Mouse (Mus musculus) testis, adult 2 months (tissue): ENCODE results near the gene Dedd2. TPM values are rescaled to one million over a fixed set of nuclear protein-coding genes. Genes with fewer than 3 reads are reported as not detected.
A peak's percentile ranks its signal among the peaks of the same experiment; 100 is the strongest.

ENCODE experiments used
- H3K27ac ChIP-seq: fragments of 200-500 bp; 2 replicates; pipeline ENCODE4 v1.5.1; 2012; ENCODE audit warnings: low read depth, low read length; ENCODE audit not compliant: control insufficient read depth, insufficient read depth
- H3K27me3 ChIP-seq: fragments of 200-500 bp; 2 replicates; pipeline ENCODE4 v1.6.1; 2012; ENCODE audit warnings: mild to moderate bottlenecking, low read length, moderate library complexity; ENCODE audit not compliant: control insufficient read depth, insufficient read depth
- H3K36me3 ChIP-seq: fragments of 200-500 bp; 2 replicates; pipeline ENCODE4 v1.6.1; 2012; ENCODE audit warnings: mild to moderate bottlenecking, low read length; ENCODE audit not compliant: control insufficient read depth, insufficient read depth
- H3K4me1 ChIP-seq: fragments of 200-500 bp; 2 replicates; pipeline ENCODE4 v1.6.1; 2012; ENCODE audit warnings: low read length; ENCODE audit not compliant: control insufficient read depth, insufficient read depth
- H3K4me3 ChIP-seq: fragments of 200-500 bp; 2 replicates; pipeline ENCODE4 v1.5.1; 2012; ENCODE audit warnings: low read depth, mild to moderate bottlenecking, low read length, moderate library complexity, mixed read lengths; ENCODE audit not compliant: control insufficient read depth
- CTCF ChIP-seq: fragments of 200-500 bp; IDR thresholded peaks from 2 replicates; pipeline ENCODE4 v1.5.1; 2012; ENCODE audit warnings: low read depth, mild to moderate bottlenecking, inconsistent platforms, low read length, moderate library complexity; ENCODE audit not compliant: control insufficient read depth, insufficient read depth, insufficient replicate concordance
- POLR2A ChIP-seq: fragments of 200-500 bp; IDR thresholded peaks from 2 replicates; pipeline ENCODE4 v1.6.1; 2012; ENCODE audit warnings: low read depth, mild to moderate bottlenecking, inconsistent platforms, low read length, moderate library complexity; ENCODE audit not compliant: control insufficient read depth
- polyA plus RNA-seq: library from polyadenylated mRNA; depleted of rRNA; stranded (reverse); fragments of >200 nt; gene quantifications from 2 replicates; pipeline ENCODE4 v1.2.3, GENCODE M21; 2012

The Dedd2 gene
- polyA plus RNA-seq, 1 experiment = 26.0 TPM

DNA sequence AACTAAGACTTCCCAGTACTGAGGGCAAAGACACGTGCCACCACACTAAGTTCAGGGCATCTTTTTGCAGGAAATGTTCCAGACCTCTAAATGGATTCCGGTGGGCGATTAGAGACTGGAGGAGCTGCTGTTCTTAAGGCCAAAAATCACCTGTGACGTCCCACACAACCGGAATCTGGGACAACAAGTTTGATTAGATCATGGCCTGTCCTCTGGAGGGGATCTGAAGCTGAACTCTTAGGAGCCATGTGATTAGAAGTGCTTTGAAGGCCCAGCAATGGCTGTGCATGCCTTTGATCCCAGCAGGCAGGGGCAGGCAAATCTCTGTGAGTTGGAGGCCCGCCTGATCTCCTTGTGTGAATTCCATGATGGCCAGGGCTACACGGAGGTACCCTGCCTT, 20.2 kb upstream of the Dedd2 start:
- Histone ChIP-seq H3K27me3 (no peaks in the 10 kb centered on the region), H3K27ac (no peak overlapping the region), H3K4me3 (no peak overlapping the region), H3K36me3 (no peaks in the 10 kb centered on the region), H3K4me1 (peaks cover 11% of the 10 kb centered on the region)
- TF ChIP-seq CTCF (no peak), POLR2A (no peak)

DNA sequence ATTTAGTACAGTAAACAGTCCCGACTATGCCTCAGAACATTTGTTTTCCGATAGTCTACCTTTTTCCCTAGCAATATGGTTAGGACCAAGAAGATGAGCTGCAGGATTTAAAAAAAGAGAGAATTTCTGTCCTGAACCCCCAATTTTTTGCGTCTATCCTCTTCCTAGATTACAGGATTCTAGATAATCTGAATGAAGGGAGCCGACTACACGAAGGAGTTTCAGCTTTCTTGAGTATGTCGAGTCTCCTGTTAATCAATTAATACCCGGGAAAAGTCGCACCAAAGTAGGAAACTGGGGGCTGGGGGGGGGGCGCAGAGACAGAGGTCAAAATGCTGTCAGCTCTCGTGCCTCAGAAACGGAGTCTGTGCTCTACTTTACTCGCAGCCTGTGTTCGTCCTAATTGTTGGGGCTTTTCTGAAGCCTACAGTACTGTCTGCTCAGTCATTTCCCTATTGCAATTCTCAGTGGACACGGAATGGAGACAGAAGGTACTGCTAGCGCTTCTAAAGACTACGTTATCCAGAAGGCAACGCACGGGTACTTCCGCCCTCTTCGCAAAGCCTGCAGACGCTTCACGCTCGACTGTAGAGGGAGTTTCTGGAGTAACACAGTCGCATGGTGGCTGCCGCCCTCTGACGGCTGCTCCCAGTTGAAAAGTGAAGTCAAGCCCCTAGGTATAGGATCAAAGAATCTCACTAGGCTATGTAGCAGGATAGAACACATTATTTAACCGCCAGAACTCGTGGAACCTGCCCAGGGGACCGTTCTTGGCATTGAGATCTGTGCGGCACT, 18.6 kb upstream of the Dedd2 start:
- peaks cover 11% of the 10 kb centered on the region for H3K4me1 ChIP-seq
- H3K4me3 ChIP-seq = peak overlapping the region; percentile 65
- no peaks in the 10 kb centered on the region; the same call in 1 of the 2 replicates for H3K36me3 ChIP-seq
- TF ChIP-seq POLR2A (no peak; the same call in 1 of the 2 replicates), CTCF (peak; percentile 33; the same call in 1 of the 2 replicates)
- no peaks in the 10 kb centered on the region for H3K27me3 ChIP-seq
- peak overlapping the region; percentile 96 for H3K27ac ChIP-seq

DNA sequence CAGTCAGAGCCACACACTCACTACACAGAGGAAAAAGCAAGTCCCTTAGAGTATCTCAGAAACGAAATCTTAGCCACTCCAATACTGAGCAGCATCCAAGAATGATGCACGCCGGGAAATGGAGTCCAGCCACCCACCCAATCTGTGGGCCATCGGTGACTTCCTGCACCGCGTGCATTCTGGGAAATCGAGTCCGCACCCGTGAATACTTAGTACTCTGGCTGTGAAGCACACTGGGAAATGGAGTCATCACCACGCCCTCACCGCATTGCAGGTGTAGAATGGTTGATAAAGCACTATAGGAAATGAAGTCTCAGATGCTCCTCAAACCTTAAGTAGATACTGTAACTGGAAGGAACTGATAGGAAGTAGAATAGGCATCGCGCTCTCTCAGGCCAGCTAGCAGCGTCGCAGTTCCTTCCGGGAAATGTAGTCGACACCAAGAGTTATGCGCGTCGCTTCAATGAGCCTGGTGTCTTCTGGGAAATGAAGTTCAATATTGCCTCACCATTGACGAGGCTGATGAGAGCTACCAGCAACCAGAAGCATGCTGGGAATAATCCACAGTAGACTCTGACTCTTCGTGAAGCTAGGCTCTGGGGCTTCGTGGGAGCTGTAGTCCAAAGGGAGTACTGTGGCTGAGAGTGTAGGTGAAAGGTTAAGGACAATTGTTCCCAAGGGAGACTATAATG, 17.7 kb upstream of the Dedd2 start:
- Histone ChIP-seq H3K27ac (peak overlapping the region; percentile 96), H3K4me1 (peaks cover 11% of the 10 kb centered on the region), H3K27me3 (no peaks in the 10 kb centered on the region), H3K4me3 (peak overlapping the region; percentile 86), H3K36me3 (no peaks in the 10 kb centered on the region; the same call in none of the 2 replicates)
- TF ChIP-seq POLR2A (no peak; the same call in 1 of the 2 replicates), CTCF (no peak)

DNA sequence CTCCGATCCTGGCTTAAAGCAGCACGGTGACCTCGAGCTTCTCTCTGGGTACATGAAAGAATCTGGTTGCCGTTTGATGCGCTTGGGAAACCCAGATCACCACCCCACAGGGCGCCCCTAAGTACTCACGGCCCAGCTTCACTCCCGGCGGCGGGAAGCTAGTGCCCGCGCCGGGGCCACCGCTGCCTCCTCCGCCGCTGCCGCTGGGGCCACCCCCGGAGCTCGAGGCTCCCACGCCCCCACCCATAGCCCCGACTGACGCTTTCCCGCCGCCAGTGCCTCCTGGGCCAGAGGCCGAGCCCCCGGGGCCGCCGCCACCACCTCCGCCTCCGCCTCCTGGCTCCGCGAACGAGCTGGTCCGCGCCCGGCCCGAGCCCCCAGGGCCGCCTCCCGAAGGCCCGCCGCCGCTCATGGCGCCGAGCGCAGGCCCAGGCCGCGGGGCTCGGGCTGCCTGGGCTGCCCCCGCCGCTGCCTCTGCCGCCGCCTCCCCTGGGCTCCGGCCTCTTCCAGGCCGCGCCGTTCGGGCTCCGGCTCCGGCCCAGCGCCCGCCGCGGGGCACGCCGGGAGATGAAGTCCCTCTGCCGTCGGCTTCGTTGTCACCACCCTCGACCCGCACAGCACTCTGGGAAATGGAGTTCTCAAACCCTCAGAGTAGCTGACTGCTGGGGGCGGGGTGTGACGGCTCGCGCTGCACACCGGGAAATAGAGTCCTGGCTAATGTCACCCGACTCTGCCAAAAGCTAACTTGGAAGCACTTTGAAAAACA, 17.0 kb upstream of the Dedd2 start, which contains the start of gene Gsk3a:
TSS of gene Gsk3a (minus strand) at position 603 of the 766 bp plus-strand sequence.
- no peaks in the 10 kb centered on the region for H3K27me3 ChIP-seq
- H3K36me3 ChIP-seq = no peaks in the 10 kb centered on the region; the same call in none of the 2 replicates
- no peak for TF ChIP-seq CTCF
- peak; percentile 72 for TF ChIP-seq POLR2A
- H3K4me3 ChIP-seq = peak within 1 kb of the TSS; percentile 86
- peak within 1 kb of the TSS; percentile 96 for H3K27ac ChIP-seq
- peaks cover 11% of the 10 kb centered on the region for H3K4me1 ChIP-seq

DNA sequence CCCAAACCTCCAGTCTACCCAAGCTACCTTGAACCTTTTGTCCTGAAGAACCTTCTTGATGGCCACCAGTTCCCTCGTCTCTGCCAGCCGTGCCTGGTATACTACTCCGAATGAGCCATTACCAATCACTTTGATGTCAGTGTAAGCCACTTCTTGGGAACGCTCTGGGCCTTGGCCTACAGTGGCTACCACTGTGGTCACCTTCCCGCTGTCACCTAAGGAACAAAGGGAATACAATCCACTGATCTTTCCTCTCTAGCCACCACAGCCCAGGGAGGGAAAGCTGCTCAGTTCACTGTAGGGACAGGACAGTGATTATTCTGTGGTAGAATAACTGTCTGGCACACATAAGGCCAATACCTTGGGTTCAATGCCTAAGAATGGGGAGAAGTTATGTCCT, 15.1 kb upstream of the Dedd2 start:
- H3K36me3 ChIP-seq = no peaks in the 10 kb centered on the region; the same call in none of the 2 replicates
- no peak overlapping the region; the same call in 1 of the 2 replicates for H3K4me3 ChIP-seq
- H3K27me3 ChIP-seq = no peaks in the 10 kb centered on the region
- H3K27ac ChIP-seq = no peak overlapping the region
- TF ChIP-seq CTCF (no peak), POLR2A (no peak)
- H3K4me1 ChIP-seq = peaks cover 11% of the 10 kb centered on the region

DNA sequence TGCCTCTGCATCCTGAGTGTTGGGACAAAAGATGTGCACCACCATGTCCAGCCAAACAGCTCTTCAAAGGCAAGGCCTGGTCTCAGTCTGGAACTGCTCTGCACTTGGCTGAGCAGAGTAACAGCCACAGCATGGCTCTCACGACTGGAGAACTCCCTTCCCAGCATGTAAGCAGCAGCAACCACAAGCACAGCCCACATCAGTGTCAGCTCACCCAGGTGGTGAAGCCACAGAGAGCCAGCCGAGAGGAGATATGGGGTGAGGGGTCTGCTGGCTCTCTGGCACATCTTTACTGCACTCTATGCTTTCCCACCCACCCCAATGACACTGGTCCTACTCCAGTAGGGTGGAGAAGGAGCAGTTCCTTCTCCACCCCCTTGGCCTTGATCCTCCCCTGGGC, 12.6 kb upstream of the Dedd2 start:
- peaks cover 1% of the 10 kb centered on the region for H3K36me3 ChIP-seq
- no peaks in the 10 kb centered on the region for H3K4me1 ChIP-seq
- H3K4me3 ChIP-seq = no peak overlapping the region
- TF ChIP-seq CTCF (no peak), POLR2A (no peak)
- no peak overlapping the region for H3K27ac ChIP-seq
- no peaks in the 10 kb centered on the region for H3K27me3 ChIP-seq
